Mouse (Mus musculus) liver, adult 2 months (tissue): ENCODE measurements at regions not wholly inside any gene's neighbourhood (a gene's known extent, or its start where the extent isn't known, plus 50 kb on each side); places are given as distances from the start of the nearest gene placed in this dataset.

Source experiments
- CTCF ChIP-seq: fragments of 200-500 bp; IDR thresholded peaks from 2 replicates; pipeline ENCODE4 v1.5.1; 2011; ENCODE audit warnings: low read depth, low read length, control low read depth
- POLR2A ChIP-seq: fragments of 200-500 bp; IDR thresholded peaks from 2 replicates; pipeline ENCODE4 v1.6.1; 2011; ENCODE audit warnings: low read length, control low read depth; ENCODE audit not compliant: insufficient read depth; ENCODE audit errors: extremely low read depth

GRCm38 (mm10) chr9:16808494-16808893 lies 307.4 kb upstream of the Fat3 start:
- TF ChIP-seq CTCF = no peak
- TF ChIP-seq POLR2A = no peak
